Mouse (Mus musculus) forebrain, embryonic 15.5 days (tissue): Measurements from ENCODE around the gene Olfr523. TPM values are rescaled to one million over a fixed set of nuclear protein-coding genes. Genes with fewer than 3 reads are reported as not detected.

ENCODE experiments used
- ATAC-seq: fragments of 200-750 bp; cut with Nextera tagmentation; replicated peaks from 2 replicates; pipeline ENCODE4 v1.8.0; 2017; ENCODE audit warnings: mild to moderate bottlenecking, moderate TSS enrichment, moderate library complexity
- H3K27ac ChIP-seq: fragments of 300-500 bp; sonication (generic); replicated peaks from 2 replicates; pipeline ENCODE4 v1.5.1; 2015; ENCODE audit warnings: mild to moderate bottlenecking, inconsistent platforms
- H3K27me3 ChIP-seq: fragments of 300-500 bp; sonication (generic); 2 replicates; pipeline ENCODE4 v1.6.1; 2015; ENCODE audit warnings: inconsistent platforms
- H3K36me3 ChIP-seq: fragments of 300-500 bp; sonication (generic); 2 replicates; pipeline ENCODE4 v1.6.1; 2015; ENCODE audit warnings: mild to moderate bottlenecking, inconsistent platforms
- H3K4me1 ChIP-seq: fragments of 300-500 bp; sonication (generic); 2 replicates; pipeline ENCODE4 v1.6.1; 2015; ENCODE audit warnings: inconsistent platforms
- H3K4me2 ChIP-seq: fragments of 300-500 bp; sonication (generic); replicated peaks from 2 replicates; pipeline ENCODE4 v1.6.1; 2015; ENCODE audit warnings: mild to moderate bottlenecking, inconsistent platforms
- H3K4me3 ChIP-seq: fragments of 300-500 bp; sonication (generic); 2 replicates; pipeline ENCODE4 v1.5.1; 2015; ENCODE audit warnings: mild to moderate bottlenecking, inconsistent platforms
- H3K9ac ChIP-seq: fragments of 300-500 bp; sonication (generic); replicated peaks from 2 replicates; pipeline ENCODE4 v1.6.1; 2015; ENCODE audit warnings: mild to moderate bottlenecking, inconsistent platforms
- H3K9me3 ChIP-seq: fragments of 300-500 bp; sonication (generic); 2 replicates; pipeline ENCODE4 v1.6.1; 2016; ENCODE audit warnings: inconsistent platforms
- WGBS: fragments of 180-500 bp; shearing (Covaris S2); methylation state at CpG from one replicate; pipeline ENCODE4 v1.1.7; 2015; ENCODE audit warnings: mixed read lengths; 5-methylcytosine and 5-hydroxymethylcytosine counted together
- polyA plus RNA-seq: library from polyadenylated mRNA; unstranded; fragments of >200 nt; fragmentation: Nextera tagmentation; extraction: Ambion mirVana; gene quantifications from 2 replicates; pipeline ENCODE4 v1.2.1, GENCODE M21; 2015

Olfr523 gene
- polyA plus RNA-seq, 1 experiment from 2014 or later = not detected

- Histone ChIP-seq H3K27ac (no peak overlapping the region), H3K9me3 (no peaks in the 10 kb centered on the region), H3K36me3 (no peaks in the 10 kb centered on the region), H3K4me2 (no peak overlapping the region), H3K27me3 (no peaks in the 10 kb centered on the region), H3K4me1 (no peaks in the 10 kb centered on the region), H3K4me3 (no peak overlapping the region), H3K9ac (no peak overlapping the region)
- 49% methylated on average over 18 of the region's 18 CpGs for WGBS
- no peak for ATAC-seq
Observed at GRCm38 (mm10) chr7:140186646-140187620, 13.9 kb downstream of the Olfr523 start.

- 81% methylated on average over 7 of the region's 7 CpGs for WGBS
Observed at GRCm38 (mm10) chr7:140187721-140188390, 14.8 kb downstream of the Olfr523 start.

GRCm38 (mm10) chr7:140188391-140189328 lies 15.6 kb downstream of the Olfr523 start:
- H3K27me3 ChIP-seq = no peaks in the 10 kb centered on the region
- WGBS = 63% methylated on average over 4 of the region's 4 CpGs

More at GRCm38 (mm10) chr7:140187721-140188390, 14.8 kb downstream of the Olfr523 start:
- Histone ChIP-seq H3K4me1 (no peaks in the 10 kb centered on the region), H3K27ac (no peak overlapping the region), H3K27me3 (no peaks in the 10 kb centered on the region), H3K36me3 (no peaks in the 10 kb centered on the region), H3K4me2 (no peak overlapping the region), H3K9me3 (no peaks in the 10 kb centered on the region), H3K9ac (no peak overlapping the region), H3K4me3 (no peak overlapping the region)
- no peak for ATAC-seq

GRCm38 (mm10) chr7:140190435-140190834 lies 17.4 kb downstream of the Olfr523 start:
- ATAC-seq = no peak
- Histone ChIP-seq H3K4me2 (no peak overlapping the region), H3K4me1 (no peaks in the 10 kb centered on the region), H3K36me3 (no peaks in the 10 kb centered on the region), H3K4me3 (no peak overlapping the region), H3K9ac (no peak overlapping the region), H3K27me3 (no peaks in the 10 kb centered on the region), H3K9me3 (no peaks in the 10 kb centered on the region), H3K27ac (no peak overlapping the region)
- WGBS = 88% methylated on average over 1 of the region's 1 CpGs

More at GRCm38 (mm10) chr7:140188391-140189328, 15.6 kb downstream of the Olfr523 start:
- no peaks in the 10 kb centered on the region for H3K4me1 ChIP-seq
- H3K9me3 ChIP-seq = no peaks in the 10 kb centered on the region
- no peak for ATAC-seq
- H3K9ac ChIP-seq = no peak overlapping the region
- H3K36me3 ChIP-seq = no peaks in the 10 kb centered on the region
- H3K27ac ChIP-seq = no peak overlapping the region
- no peak overlapping the region for H3K4me2 ChIP-seq
- no peak overlapping the region for H3K4me3 ChIP-seq

GRCm38 (mm10) chr7:140192445-140192844 lies 19.4 kb downstream of the Olfr523 start:
- Histone ChIP-seq H3K4me2 (no peak overlapping the region), H3K36me3 (no peaks in the 10 kb centered on the region), H3K9me3 (no peaks in the 10 kb centered on the region), H3K9ac (no peak overlapping the region), H3K4me3 (no peak overlapping the region), H3K27ac (no peak overlapping the region), H3K27me3 (no peaks in the 10 kb centered on the region), H3K4me1 (no peaks in the 10 kb centered on the region)
- no peak for ATAC-seq
- WGBS = 59% methylated on average over 2 of the region's 2 CpGs

GRCm38 (mm10) chr7:140192851-140193250 lies 19.8 kb downstream of the Olfr523 start:
- Histone ChIP-seq H3K27me3 (no peaks in the 10 kb centered on the region), H3K4me1 (no peaks in the 10 kb centered on the region), H3K9ac (no peak overlapping the region), H3K36me3 (no peaks in the 10 kb centered on the region), H3K4me2 (no peak overlapping the region), H3K9me3 (no peaks in the 10 kb centered on the region), H3K4me3 (no peak overlapping the region), H3K27ac (no peak overlapping the region)
- no peak for ATAC-seq
- WGBS = 86% methylated on average over 2 of the region's 2 CpGs

GRCm38 (mm10) chr7:140194031-140194430 lies 21.0 kb downstream of the Olfr523 start:
- H3K9ac ChIP-seq = no peak overlapping the region
- no peaks in the 10 kb centered on the region for H3K36me3 ChIP-seq
- no peaks in the 10 kb centered on the region for H3K9me3 ChIP-seq
- no peaks in the 10 kb centered on the region for H3K27me3 ChIP-seq
- H3K4me3 ChIP-seq = no peak overlapping the region
- no peaks in the 10 kb centered on the region for H3K4me1 ChIP-seq
- WGBS = 89% methylated on average over 4 of the region's 4 CpGs
- no peak overlapping the region for H3K27ac ChIP-seq
- no peak overlapping the region for H3K4me2 ChIP-seq
- no peak for ATAC-seq

GRCm38 (mm10) chr7:140196002-140196401 lies 23.0 kb downstream of the Olfr523 start:
- Histone ChIP-seq H3K4me2 (no peak overlapping the region), H3K9ac (no peak overlapping the region), H3K36me3 (no peaks in the 10 kb centered on the region), H3K4me1 (no peaks in the 10 kb centered on the region), H3K4me3 (no peak overlapping the region), H3K9me3 (no peaks in the 10 kb centered on the region), H3K27me3 (no peaks in the 10 kb centered on the region), H3K27ac (no peak overlapping the region)
- no peak for ATAC-seq
- WGBS = 87% methylated on average over 8 of the region's 8 CpGs

GRCm38 (mm10) chr7:140201090-140201489 lies 28.1 kb downstream of the Olfr523 start:
- Histone ChIP-seq H3K27me3 (no peaks in the 10 kb centered on the region), H3K9ac (no peak overlapping the region), H3K27ac (no peak overlapping the region), H3K4me1 (no peaks in the 10 kb centered on the region), H3K9me3 (no peaks in the 10 kb centered on the region), H3K4me2 (no peak overlapping the region), H3K4me3 (no peak overlapping the region), H3K36me3 (no peaks in the 10 kb centered on the region)
- WGBS = 92% methylated on average over 4 of the region's 4 CpGs
- no peak for ATAC-seq

- H3K4me1 ChIP-seq = no peaks in the 10 kb centered on the region
- no peak within 1 kb of the TSS for H3K9ac ChIP-seq
- no peak within 1 kb of the TSS for H3K4me2 ChIP-seq
- H3K27ac ChIP-seq = no peak within 1 kb of the TSS
- no peaks in the 10 kb centered on the region for H3K36me3 ChIP-seq
- H3K4me3 ChIP-seq = no peak within 1 kb of the TSS
- H3K27me3 ChIP-seq = no peaks in the 10 kb centered on the region
- ATAC-seq = no peak
- no peaks in the 10 kb centered on the region for H3K9me3 ChIP-seq
Observed at GRCm38 (mm10) chr7:140205864-140206263, 32.8 kb downstream of the Olfr523 start, which contains the start of gene Olfr524. Olfr524 (minus strand) TSS chr7:140205964.

GRCm38 (mm10) chr7:140206904-140207303 lies 33.9 kb downstream of the Olfr523 start:
- Histone ChIP-seq H3K4me1 (no peaks in the 10 kb centered on the region), H3K4me3 (no peak overlapping the region), H3K9me3 (no peaks in the 10 kb centered on the region), H3K9ac (no peak overlapping the region), H3K27ac (no peak overlapping the region), H3K4me2 (no peak overlapping the region), H3K36me3 (no peaks in the 10 kb centered on the region), H3K27me3 (no peaks in the 10 kb centered on the region)
- no peak for ATAC-seq
- WGBS = 99% methylated on average over 3 of the region's 3 CpGs
